Mouse (Mus musculus): ENCODE results near the gene 2410137M14Rik.
"Not testable (repeated sequence)": the region's sequence is repeated elsewhere in the genome, so short reads cannot be mapped to it uniquely, and the experiment has no call there.

2410137M14Rik gene

GRCm38 (mm10) chr17:36993770-36994325 is 12.8 kb upstream of the 2410137M14Rik start:
- no peak for DNase-seq (ENCODE audit: low read depth)

DNA sequence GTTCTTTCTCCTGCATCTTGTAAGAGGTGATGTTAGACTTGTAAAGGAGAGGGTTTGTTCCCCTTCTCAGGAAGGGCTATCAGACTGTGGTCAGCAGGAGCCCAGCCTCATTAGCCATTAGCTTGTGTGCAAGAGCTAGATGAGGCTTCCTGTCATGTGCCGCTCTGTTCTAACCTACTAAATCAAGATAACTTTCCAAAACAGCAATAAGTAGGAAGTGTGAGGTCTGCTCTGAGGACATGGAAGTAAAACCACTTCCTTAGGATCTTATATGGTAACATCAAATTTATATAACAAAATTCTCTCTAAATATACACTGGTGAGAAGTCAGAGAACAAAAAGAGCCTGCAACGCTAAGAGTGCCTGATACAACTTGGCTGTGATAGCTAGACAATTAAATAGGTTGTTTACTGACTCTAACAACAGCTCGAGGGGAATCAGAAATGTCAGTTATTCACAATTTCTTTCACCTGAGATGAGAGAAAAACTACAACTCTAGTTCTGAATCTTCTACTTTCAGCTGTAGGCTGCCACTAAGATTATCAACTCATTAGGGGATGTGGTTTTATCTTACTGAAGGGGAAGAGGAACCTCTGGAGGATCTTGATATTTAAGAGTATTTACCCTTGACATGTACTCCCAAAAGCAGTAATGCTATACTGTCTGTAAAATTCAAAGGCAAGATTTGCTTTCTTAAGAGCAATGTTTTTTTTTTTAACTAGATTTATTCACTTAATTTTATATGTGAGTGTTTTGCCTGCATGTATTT is 11.5 kb upstream of the 2410137M14Rik start:
- DNase-seq (ENCODE audit: low read depth), result peak; percentile 92

GRCm38 (mm10) chr17:36990630-36991029 is 9.6 kb upstream of the 2410137M14Rik start:
- DNase-seq (ENCODE audit: low read depth), result not testable (repeated sequence)

GRCm38 (mm10) chr17:36989437-36989836 is 8.4 kb upstream of the 2410137M14Rik start, which contains the start of gene H2-M5:
Gene H2-M5 (minus strand): TSS chr17:36989537.
- DNase-seq (ENCODE audit: low read depth), result no peak

GRCm38 (mm10) chr17:36988475-36988874 is 7.4 kb upstream of the 2410137M14Rik start:
- no peak for DNase-seq (ENCODE audit: low read depth)

GRCm38 (mm10) chr17:36982253-36983155 is 1.5 kb upstream of the 2410137M14Rik start:
- peak; percentile 55 for DNase-seq (ENCODE audit: low read depth)

GRCm38 (mm10) chr17:36981845-36982244 is 808 bp upstream of the 2410137M14Rik start:
- DNase-seq (ENCODE audit: low read depth), result no peak

DNA sequence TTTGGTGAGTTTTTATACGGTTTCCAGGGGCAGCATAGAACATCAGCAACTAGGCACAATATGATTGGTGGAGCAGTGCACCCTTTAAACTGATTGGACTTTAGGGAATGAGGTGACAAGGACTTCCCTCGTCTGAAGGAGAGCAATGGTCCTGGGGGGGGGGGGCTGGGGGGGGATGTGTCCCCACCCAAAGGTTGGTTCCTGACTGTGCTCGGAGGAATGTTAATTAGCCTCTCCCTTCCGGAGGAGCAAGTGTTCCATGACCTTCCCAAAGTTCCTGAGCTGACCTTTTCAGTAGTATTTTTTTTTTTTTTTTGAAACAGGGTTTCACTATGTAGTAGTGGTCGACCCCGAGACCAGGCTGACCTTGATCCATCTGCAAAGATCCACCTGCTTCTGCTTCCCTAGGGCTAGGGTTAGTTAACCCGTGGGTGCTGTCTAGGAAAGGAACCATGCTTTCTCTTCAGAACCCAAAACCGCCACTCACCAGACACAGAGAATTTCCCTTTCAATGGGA is 7.7 kb downstream of the 2410137M14Rik start:
- DNase-seq (ENCODE audit: low read depth), result no peak

GRCm38 (mm10) chr17:36972791-36973190 is 8.2 kb downstream of the 2410137M14Rik start:
- peak; percentile 82 for DNase-seq (ENCODE audit: low read depth)

- peak; percentile 36 for DNase-seq (ENCODE audit: low read depth)
Measured at GRCm38 (mm10) chr17:36971172-36971850, 9.7 kb downstream of the 2410137M14Rik start.

DNA sequence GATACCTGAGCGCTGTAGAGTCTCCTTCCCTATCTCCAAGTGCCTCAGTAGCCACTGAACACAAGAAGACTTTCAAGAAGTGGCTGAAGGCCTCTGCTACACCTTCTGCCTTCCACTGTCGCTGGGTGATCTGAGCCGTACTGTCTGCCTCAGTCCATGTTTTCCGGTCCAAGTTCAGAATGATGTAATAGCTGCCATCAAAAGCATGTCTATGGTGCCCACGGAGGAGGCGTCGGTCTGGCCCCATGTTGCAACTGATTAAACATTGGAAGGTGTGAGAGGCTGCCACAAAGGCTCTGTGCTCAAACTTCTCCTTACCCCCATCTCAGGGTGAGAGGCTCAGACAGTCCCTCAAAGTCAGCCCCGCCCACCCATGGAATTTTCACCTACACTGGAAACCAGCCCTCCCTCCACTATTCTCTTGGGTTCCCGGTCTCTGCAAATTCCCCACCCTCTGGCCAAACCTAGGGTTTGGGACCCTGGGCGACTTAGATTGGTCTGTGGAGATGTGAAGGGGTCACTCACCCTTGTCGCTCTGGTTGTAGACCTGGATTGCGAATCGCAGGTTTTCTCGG is 10.6 kb downstream of the 2410137M14Rik start:
- DNase-seq (ENCODE audit: low read depth), result no peak

DNA sequence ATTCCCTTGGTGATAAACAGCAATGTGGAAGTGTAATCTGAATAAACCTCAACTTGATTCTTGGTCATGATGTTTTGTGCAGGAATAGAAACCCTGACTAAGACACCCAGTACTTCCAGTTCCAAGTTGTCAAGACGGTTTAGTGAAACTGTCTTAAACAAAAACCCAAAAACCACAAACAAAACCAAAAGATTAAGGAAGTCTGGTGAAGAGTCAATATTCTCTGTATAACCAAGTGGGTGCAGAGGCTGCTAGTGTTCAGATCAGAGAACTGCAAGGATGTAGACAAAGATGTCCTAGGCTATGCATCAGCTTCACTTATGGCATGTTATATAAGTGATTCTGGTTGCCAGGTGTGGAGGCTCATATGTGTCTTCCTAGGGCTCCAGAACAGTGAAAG is 14.2 kb downstream of the 2410137M14Rik start:
- DNase-seq (ENCODE audit: low read depth), result peak; percentile 51

GRCm38 (mm10) chr17:36961125-36961524 is 19.9 kb downstream of the 2410137M14Rik start:
- DNase-seq (ENCODE audit: low read depth), result peak; percentile 52

- no peak for DNase-seq (ENCODE audit: low read depth)
Measured at GRCm38 (mm10) chr17:36958884-36959283, 22.2 kb downstream of the 2410137M14Rik start.

- DNase-seq (ENCODE audit: low read depth), result peak; percentile 99
Measured at GRCm38 (mm10) chr17:36957999-36958743, 22.9 kb downstream of the 2410137M14Rik start, which contains the start of the genes Znrd1 and Znrd1as. Gene Znrd1 (minus strand): TSS chr17:36958559. Gene Znrd1as (plus strand): TSS chr17:36958592.

- no peak for DNase-seq (ENCODE audit: low read depth)
Measured at GRCm38 (mm10) chr17:36953062-36953461, 28.0 kb downstream of the 2410137M14Rik start.

DNA sequence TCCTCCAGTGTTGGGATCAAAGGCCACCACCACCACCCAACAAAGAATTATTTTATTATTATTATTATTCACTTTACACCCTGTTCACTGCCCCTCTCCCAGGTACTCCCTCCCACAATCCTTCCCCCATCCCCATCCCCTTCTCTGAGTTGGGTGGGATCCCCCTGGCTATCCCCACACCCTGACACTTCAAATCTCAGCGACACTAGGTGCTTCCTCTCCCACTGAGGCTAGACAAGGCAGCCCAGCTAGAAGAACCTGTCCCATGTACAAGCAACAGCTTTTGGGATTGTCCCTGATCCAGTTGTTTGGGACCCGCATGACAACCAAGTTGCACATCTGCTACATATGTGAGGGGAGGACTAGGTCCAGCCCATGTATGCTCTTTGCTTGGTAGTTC is 28.4 kb downstream of the 2410137M14Rik start:
- no peak for DNase-seq (ENCODE audit: low read depth)

- peak; percentile 99 for DNase-seq (ENCODE audit: low read depth)
Measured at GRCm38 (mm10) chr17:36950981-36951947, 29.8 kb downstream of the 2410137M14Rik start, which contains the start of gene Ppp1r11. Gene Ppp1r11 (minus strand): TSS chr17:36951741.

DNA sequence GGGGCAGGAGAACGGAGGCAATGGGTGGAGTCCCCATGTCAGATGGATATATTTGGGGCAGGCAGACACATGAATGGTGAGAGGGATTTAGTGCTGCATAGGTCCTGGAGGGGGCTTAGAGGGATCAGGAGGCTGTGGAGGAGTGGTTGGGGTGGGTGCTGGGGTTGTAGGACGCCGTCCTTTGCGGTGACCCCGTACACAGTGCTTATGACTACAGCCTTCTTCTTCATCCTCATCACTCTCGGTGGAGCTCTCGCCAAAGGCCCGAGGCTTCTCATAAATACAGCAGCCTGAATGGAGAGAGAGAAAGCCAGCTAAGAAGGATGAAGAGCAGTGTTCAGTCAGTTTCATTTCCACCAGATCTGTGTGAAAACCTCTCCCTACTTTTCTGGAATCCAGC is 31.8 kb downstream of the 2410137M14Rik start:
- DNase-seq (ENCODE audit: low read depth), result no peak
